Mouse (Mus musculus): ENCODE measurements around the gene Smarcd1. TPM values are rescaled to one million over a fixed set of nuclear protein-coding genes. Genes with fewer than 3 reads are reported as not detected.

The Smarcd1 gene
- 201 and 211 TPM in 2 replicates for polyA plus RNA-seq (2012; rRNA removed)

GRCm38 (mm10) chr15:99701999-99702900 lies at the start of gene Smarcd1:
Gene Smarcd1, plus strand, starts transcription at chr15:99702129.
- DNase-seq (ENCODE audit: low read depth), result peak; percentile 99
- TF ChIP-seq POLR2A (IDR thresholded peaks at IDR 0.05; ENCODE audit: borderline replicate concordance, extremely low read depth, insufficient read depth, insufficient read length, poor library complexity, severe bottlenecking) (peak; percentile 91), CTCF (IDR thresholded peaks at IDR 0.05; ENCODE audit: borderline replicate concordance, extremely low read depth, insufficient read depth, insufficient read length) (peak; percentile 89)

GRCm38 (mm10) chr15:99653291-99653690 lies 48.6 kb upstream of the Smarcd1 start:
- TF ChIP-seq POLR2A (IDR thresholded peaks at IDR 0.05; ENCODE audit: borderline replicate concordance, extremely low read depth, insufficient read depth, insufficient read length, poor library complexity, severe bottlenecking), result no peak
- TF ChIP-seq CTCF (IDR thresholded peaks at IDR 0.05; ENCODE audit: borderline replicate concordance, extremely low read depth, insufficient read depth, insufficient read length), result peak; percentile 27; the same call in 1 of the 2 replicates
- DNase-seq (ENCODE audit: low read depth), result no peak

GRCm38 (mm10) chr15:99653876-99654275 lies 48.1 kb upstream of the Smarcd1 start:
- no peak for TF ChIP-seq CTCF (IDR thresholded peaks at IDR 0.05; ENCODE audit: borderline replicate concordance, extremely low read depth, insufficient read depth, insufficient read length)
- no peak for TF ChIP-seq POLR2A (IDR thresholded peaks at IDR 0.05; ENCODE audit: borderline replicate concordance, extremely low read depth, insufficient read depth, insufficient read length, poor library complexity, severe bottlenecking)
- no peak for DNase-seq (ENCODE audit: low read depth)

- no peak for TF ChIP-seq CTCF (IDR thresholded peaks at IDR 0.05; ENCODE audit: borderline replicate concordance, extremely low read depth, insufficient read depth, insufficient read length)
- TF ChIP-seq POLR2A (IDR thresholded peaks at IDR 0.05; ENCODE audit: borderline replicate concordance, extremely low read depth, insufficient read depth, insufficient read length, poor library complexity, severe bottlenecking), result no peak
- no peak for DNase-seq (ENCODE audit: low read depth)
These were observed 46.0 kb upstream of the Smarcd1 start for GRCm38 (mm10) chr15:99655956-99656355.

- TF ChIP-seq POLR2A (IDR thresholded peaks at IDR 0.05; ENCODE audit: borderline replicate concordance, extremely low read depth, insufficient read depth, insufficient read length, poor library complexity, severe bottlenecking), result no peak
- TF ChIP-seq CTCF (IDR thresholded peaks at IDR 0.05; ENCODE audit: borderline replicate concordance, extremely low read depth, insufficient read depth, insufficient read length), result no peak
- DNase-seq (ENCODE audit: low read depth), result no peak
These were observed 43.5 kb upstream of the Smarcd1 start for GRCm38 (mm10) chr15:99658437-99658836.

GRCm38 (mm10) chr15:99661121-99661830 lies 40.7 kb upstream of the Smarcd1 start:
- TF ChIP-seq CTCF (IDR thresholded peaks at IDR 0.05; ENCODE audit: borderline replicate concordance, extremely low read depth, insufficient read depth, insufficient read length) (no peak), POLR2A (IDR thresholded peaks at IDR 0.05; ENCODE audit: borderline replicate concordance, extremely low read depth, insufficient read depth, insufficient read length, poor library complexity, severe bottlenecking) (no peak)
- no peak for DNase-seq (ENCODE audit: low read depth)

GRCm38 (mm10) chr15:99662371-99662770 lies 39.6 kb upstream of the Smarcd1 start:
- TF ChIP-seq CTCF (IDR thresholded peaks at IDR 0.05; ENCODE audit: borderline replicate concordance, extremely low read depth, insufficient read depth, insufficient read length) (no peak), POLR2A (IDR thresholded peaks at IDR 0.05; ENCODE audit: borderline replicate concordance, extremely low read depth, insufficient read depth, insufficient read length, poor library complexity, severe bottlenecking) (no peak)
- DNase-seq (ENCODE audit: low read depth), result peak; percentile 62

- DNase-seq (ENCODE audit: low read depth), result peak; percentile 82
- TF ChIP-seq CTCF (IDR thresholded peaks at IDR 0.05; ENCODE audit: borderline replicate concordance, extremely low read depth, insufficient read depth, insufficient read length), result no peak
These were observed 37.8 kb upstream of the Smarcd1 start for GRCm38 (mm10) chr15:99663964-99664599.

- TF ChIP-seq POLR2A (IDR thresholded peaks at IDR 0.05; ENCODE audit: borderline replicate concordance, extremely low read depth, insufficient read depth, insufficient read length, poor library complexity, severe bottlenecking), result no peak; the same call in 1 of the 2 replicates
- no peak for TF ChIP-seq CTCF (IDR thresholded peaks at IDR 0.05; ENCODE audit: borderline replicate concordance, extremely low read depth, insufficient read depth, insufficient read length)
- peak; percentile 95 for DNase-seq (ENCODE audit: low read depth)
These were observed 37.1 kb upstream of the Smarcd1 start for GRCm38 (mm10) chr15:99664600-99665451.

- DNase-seq (ENCODE audit: low read depth), result no peak
- TF ChIP-seq CTCF (IDR thresholded peaks at IDR 0.05; ENCODE audit: borderline replicate concordance, extremely low read depth, insufficient read depth, insufficient read length) (no peak), POLR2A (IDR thresholded peaks at IDR 0.05; ENCODE audit: borderline replicate concordance, extremely low read depth, insufficient read depth, insufficient read length, poor library complexity, severe bottlenecking) (no peak)
These were observed 34.4 kb upstream of the Smarcd1 start for GRCm38 (mm10) chr15:99667544-99667943.
